Mouse (Mus musculus): ENCODE measurements around the gene Gm13305.
"Not testable (repeated sequence)": the region's sequence is repeated elsewhere in the genome, so short reads cannot be mapped to it uniquely, and the experiment has no call there.

Gene Gm13305

GRCm38 (mm10) chr4:42168503-42168902, at the start of gene Gm13305:
TSS of gene Gm13305 (minus strand) at chr4:42168603.
- not testable (repeated sequence) for DNase-seq (ENCODE audit: low spot score in 2 of 2)

- DNase-seq (ENCODE audit: low spot score in 2 of 2): not testable (repeated sequence)
These were observed 16.6 kb upstream of the Gm13305 start for GRCm38 (mm10) chr4:42184980-42185372.

GRCm38 (mm10) chr4:42184324-42184979, 16.0 kb upstream of the Gm13305 start:
- DNase-seq (ENCODE audit: low spot score in 2 of 2): not testable (repeated sequence)

- DNase-seq (ENCODE audit: low spot score in 2 of 2): not testable (repeated sequence)
These were observed 15.1 kb upstream of the Gm13305 start for GRCm38 (mm10) chr4:42183234-42184197.

GRCm38 (mm10) chr4:42178243-42178642, 9.8 kb upstream of the Gm13305 start:
- DNase-seq (ENCODE audit: low spot score in 2 of 2): not testable (repeated sequence)

GRCm38 (mm10) chr4:42153136-42153535, 15.3 kb downstream of the Gm13305 start, which contains the start of gene Gm13306:
TSS of gene Gm13306 (plus strand) at chr4:42153436.
- not testable (repeated sequence) for DNase-seq (ENCODE audit: low spot score in 2 of 2)

- not testable (repeated sequence) for DNase-seq (ENCODE audit: low spot score in 2 of 2)
These were observed 53.9 kb downstream of the Gm13305 start, which contains the start of gene Gm13304 for GRCm38 (mm10) chr4:42114517-42114916. TSS of gene Gm13304 (plus strand) at chr4:42114817.

Measured in frontal cortex, postnatal 36 days (tissue).